Mouse (Mus musculus): ENCODE results near the gene Acad9. TPM values are rescaled to one million over a fixed set of nuclear protein-coding genes. Genes with fewer than 3 reads are reported as not detected.

The Acad9 gene
- 98.1 and 106 TPM in 2 replicates for polyA plus RNA-seq (2016; fragmentation: Nextera tagmentation; extraction: Ambion mirVana)

DNA sequence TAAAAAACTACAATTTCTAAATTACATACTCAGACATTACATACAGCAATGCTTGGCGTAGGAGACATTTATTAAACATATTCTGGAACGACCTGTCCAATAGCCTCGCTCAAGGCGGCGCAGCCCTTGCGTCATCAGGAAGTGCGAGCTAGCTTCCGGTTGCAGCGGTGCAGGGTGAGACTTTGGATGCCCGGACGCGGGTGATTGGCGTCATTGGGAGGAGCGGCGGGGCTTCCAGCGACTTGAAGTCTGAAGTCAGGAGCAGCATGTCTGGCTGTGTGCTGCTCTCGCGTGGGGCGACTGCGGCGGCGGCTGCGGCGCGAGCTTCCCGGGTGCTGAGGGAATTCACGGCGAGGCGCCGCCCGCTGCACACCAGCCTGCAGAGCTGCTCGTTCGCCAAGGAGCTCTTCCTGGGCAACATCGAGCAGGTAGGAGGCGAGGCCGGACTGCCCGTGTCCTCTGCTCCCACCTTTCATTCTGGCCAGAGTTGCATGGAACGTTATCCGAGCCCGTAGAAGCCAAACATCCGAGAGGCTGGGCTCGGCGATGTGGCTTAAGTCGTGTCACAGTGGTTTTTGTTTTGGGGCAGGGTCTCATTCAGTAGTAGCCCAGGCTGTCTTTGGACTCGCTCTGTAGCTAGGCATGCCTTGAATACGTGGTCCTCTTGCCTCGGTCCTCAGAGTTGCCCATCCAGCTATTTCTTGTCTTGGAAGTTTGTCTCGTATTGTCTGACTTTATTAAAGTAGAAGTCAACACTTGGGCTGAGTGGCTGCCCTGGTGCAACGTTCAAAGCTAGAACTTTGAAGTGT, at the start of gene Acad9:
Acad9 (plus strand) TSS at position 137 of the 809 bp plus-strand sequence.
- H3K4me1 ChIP-seq (replicated peaks), result peaks cover 15% of the 10 kb centered on the region
- WGBS, result under 1% methylated on average over 49 of the region's 49 CpGs
- peak within 1 kb of the TSS; percentile 85 for H3K9ac ChIP-seq (replicated peaks)
- peak; percentile 97 for ATAC-seq (ENCODE audit: insufficient number of reproducible peaks, insufficient read depth, low FRiP score, low TSS enrichment, low read depth)
- no peaks in the 10 kb centered on the region for H3K27me3 ChIP-seq
- H3K27ac ChIP-seq, result peak within 1 kb of the TSS; percentile 84
- H3K4me2 ChIP-seq, result peak within 1 kb of the TSS; percentile 83
- H3K9me3 ChIP-seq, result no peaks in the 10 kb centered on the region
- H3K36me3 ChIP-seq, result peaks cover 13% of the 10 kb centered on the region
- peak within 1 kb of the TSS; percentile 84 for H3K4me3 ChIP-seq (replicated peaks)

DNA sequence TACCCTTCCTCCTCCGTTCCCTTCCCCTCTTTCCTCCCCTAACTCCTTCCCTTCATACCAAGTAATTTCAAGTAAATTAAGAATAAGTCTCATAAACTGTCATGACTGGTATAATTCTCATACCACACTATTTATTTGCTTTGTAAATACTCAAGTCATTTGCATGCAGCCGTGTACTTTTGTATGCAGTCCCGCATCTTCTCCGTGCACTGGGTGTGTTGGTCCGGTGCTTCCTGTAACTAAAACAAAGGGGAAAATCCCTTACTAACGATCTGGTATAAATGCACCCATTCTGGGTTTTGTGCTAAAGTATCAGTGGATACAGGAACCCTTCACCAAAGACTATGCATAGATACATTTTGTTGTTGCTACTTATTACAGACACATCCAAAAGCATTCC, 40.0 kb upstream of the Acad9 start:
- no peak overlapping the region for H3K27ac ChIP-seq
- H3K27me3 ChIP-seq, result no peaks in the 10 kb centered on the region
- no peak overlapping the region for H3K4me3 ChIP-seq (replicated peaks)
- H3K4me2 ChIP-seq, result no peak overlapping the region
- no peaks in the 10 kb centered on the region for H3K4me1 ChIP-seq (replicated peaks)
- H3K9me3 ChIP-seq, result no peaks in the 10 kb centered on the region
- no peak for ATAC-seq (ENCODE audit: insufficient number of reproducible peaks, insufficient read depth, low FRiP score, low TSS enrichment, low read depth)
- WGBS, result 84% methylated on average over 6 of the region's 6 CpGs
- no peaks in the 10 kb centered on the region for H3K36me3 ChIP-seq
- H3K9ac ChIP-seq (replicated peaks), result no peak overlapping the region

DNA sequence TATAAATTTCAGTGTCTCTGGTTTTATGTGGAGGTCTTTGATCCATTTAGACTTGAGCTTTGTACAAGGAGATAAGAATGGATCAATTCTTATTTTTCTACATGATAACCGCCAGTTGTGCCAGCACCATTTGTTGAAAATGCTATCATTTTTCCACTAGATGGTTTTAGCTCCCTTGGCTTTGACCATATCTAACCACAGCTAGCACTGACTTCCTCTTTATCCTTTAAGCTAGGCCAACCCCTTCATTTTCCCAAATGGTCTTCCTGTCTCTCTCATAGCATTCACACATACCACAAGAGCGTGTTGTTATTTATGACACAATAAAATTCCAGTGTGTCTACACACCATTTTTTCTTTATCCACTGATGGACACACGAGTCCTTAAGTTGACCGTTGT, 35.8 kb upstream of the Acad9 start:
- Histone ChIP-seq H3K4me3 (replicated peaks) (no peak overlapping the region), H3K9ac (replicated peaks) (no peak overlapping the region), H3K36me3 (no peaks in the 10 kb centered on the region), H3K27ac (no peak overlapping the region), H3K4me1 (replicated peaks) (no peaks in the 10 kb centered on the region), H3K27me3 (no peaks in the 10 kb centered on the region), H3K4me2 (no peak overlapping the region), H3K9me3 (no peaks in the 10 kb centered on the region)
- no peak for ATAC-seq (ENCODE audit: insufficient number of reproducible peaks, insufficient read depth, low FRiP score, low TSS enrichment, low read depth)
- WGBS, result 85% methylated on average over 4 of the region's 4 CpGs

DNA sequence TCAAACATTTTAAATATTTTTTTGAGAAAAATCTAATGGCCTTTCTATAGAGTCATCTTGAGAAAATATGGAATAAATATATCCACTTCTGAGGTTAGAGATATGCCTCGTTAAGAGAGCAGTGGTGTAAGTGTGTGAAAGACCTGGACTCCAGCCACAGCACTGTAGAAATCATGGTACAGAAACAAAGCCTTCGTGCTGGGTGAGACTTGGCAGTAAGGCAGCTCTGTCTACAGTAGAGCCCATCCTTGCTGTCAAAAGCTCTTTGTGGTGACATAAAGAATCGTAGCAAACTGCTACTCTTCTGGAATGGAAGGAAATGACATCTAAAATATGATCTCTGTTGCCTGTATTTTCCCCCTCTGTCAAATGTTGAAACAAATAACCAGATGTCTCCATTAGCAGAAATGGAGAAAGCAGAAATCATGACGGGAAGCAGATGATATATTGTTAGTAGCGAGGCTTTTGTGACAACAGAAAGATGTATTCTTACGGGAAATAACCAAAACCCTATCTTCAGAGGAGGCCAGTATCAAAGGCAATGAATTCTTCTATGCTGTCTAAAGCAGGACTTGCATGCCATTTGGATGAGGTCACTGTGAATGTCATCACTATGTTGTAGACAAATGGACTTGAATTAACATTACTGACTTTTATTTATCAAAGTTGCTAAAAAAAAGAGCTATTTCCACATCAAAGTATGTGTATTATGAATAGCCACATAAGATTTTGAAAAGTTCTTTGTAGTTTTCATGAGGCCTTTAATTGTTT, 33.9 kb upstream of the Acad9 start:
- Histone ChIP-seq H3K4me1 (replicated peaks) (no peaks in the 10 kb centered on the region), H3K9me3 (no peaks in the 10 kb centered on the region), H3K27me3 (no peaks in the 10 kb centered on the region), H3K4me3 (replicated peaks) (no peak overlapping the region), H3K27ac (no peak overlapping the region), H3K9ac (replicated peaks) (no peak overlapping the region), H3K36me3 (no peaks in the 10 kb centered on the region), H3K4me2 (no peak overlapping the region)
- 71% methylated on average over 6 of the region's 6 CpGs for WGBS
- ATAC-seq (ENCODE audit: insufficient number of reproducible peaks, insufficient read depth, low FRiP score, low TSS enrichment, low read depth), result no peak

DNA sequence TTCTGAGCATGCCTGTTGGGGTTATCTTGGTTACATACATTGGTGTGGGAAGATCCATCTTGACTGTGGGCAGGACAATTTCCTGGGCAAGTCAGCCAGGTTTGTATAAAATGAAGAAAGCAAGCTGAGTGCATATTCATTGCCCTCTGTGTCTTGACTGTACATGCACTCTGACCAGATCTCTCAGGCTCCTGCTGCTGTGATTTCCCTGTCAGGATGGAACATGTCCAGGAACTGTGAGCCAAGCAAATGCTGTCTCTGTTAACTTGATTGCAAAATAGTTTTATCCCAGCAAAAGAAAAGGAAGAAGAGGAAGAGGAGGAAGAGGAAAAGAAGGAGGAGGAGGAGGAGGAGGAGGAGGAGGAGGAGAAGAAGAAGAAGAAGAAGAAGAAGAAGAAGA, 21.3 kb upstream of the Acad9 start:
- H3K9me3 ChIP-seq, result no peaks in the 10 kb centered on the region
- H3K4me2 ChIP-seq, result no peak overlapping the region
- H3K27ac ChIP-seq, result no peak overlapping the region
- H3K4me1 ChIP-seq (replicated peaks), result no peaks in the 10 kb centered on the region
- no peaks in the 10 kb centered on the region for H3K36me3 ChIP-seq
- no peak for ATAC-seq (ENCODE audit: insufficient number of reproducible peaks, insufficient read depth, low FRiP score, low TSS enrichment, low read depth)
- H3K4me3 ChIP-seq (replicated peaks), result no peak overlapping the region
- 0 out of 2 replicates have a peak, but pooled peaks cover 2% of the 10 kb centered on the region for H3K27me3 ChIP-seq
- no peak overlapping the region for H3K9ac ChIP-seq (replicated peaks)

DNA sequence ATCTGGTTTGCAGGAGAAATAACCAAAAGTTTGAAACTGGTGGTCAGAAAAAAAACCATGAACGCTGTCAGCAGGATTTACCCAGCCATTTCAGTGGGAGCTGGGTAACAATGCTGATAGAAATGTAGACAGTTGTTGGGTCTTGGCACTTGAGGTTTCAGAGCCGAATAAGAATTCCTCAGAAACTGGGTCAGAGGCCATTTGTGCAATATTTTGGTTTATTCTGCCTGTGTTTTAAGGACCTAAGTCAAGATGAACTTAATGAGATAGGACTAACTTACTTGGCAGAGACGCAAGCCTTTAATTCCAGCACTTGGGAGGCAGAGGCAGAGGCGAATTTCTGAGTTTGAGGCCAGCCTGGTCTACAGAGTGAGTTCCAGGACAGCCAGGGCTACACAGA, 20.7 kb upstream of the Acad9 start:
- no peak for ATAC-seq (ENCODE audit: insufficient number of reproducible peaks, insufficient read depth, low FRiP score, low TSS enrichment, low read depth)
- Histone ChIP-seq H3K27ac (no peak overlapping the region), H3K4me2 (no peak overlapping the region), H3K4me3 (replicated peaks) (no peak overlapping the region), H3K9ac (replicated peaks) (no peak overlapping the region), H3K27me3 (0 out of 2 replicates have a peak, but pooled peaks cover 2% of the 10 kb centered on the region), H3K4me1 (replicated peaks) (no peaks in the 10 kb centered on the region), H3K36me3 (no peaks in the 10 kb centered on the region), H3K9me3 (no peaks in the 10 kb centered on the region)
- 79% methylated on average over 4 of the region's 4 CpGs for WGBS

DNA sequence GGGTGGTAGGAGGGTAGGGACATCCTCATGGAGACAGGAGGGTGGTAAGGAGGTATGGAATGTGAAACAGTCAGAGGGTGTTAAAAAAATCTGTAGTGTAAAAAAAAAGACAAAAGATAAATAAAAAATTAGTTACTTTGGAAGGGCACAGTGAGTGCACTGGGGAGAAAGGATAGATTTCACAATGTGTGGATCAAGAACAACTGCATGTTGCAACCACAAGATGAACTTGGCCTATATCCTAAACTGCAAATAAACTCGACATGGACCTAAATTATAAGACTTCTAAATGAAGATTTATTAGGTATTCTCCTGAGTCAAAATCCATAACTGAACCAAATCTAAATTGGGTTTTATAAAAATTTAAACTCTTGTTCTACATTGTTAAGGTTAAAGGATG, 16.7 kb upstream of the Acad9 start:
- H3K9ac ChIP-seq (replicated peaks), result no peak overlapping the region

DNA sequence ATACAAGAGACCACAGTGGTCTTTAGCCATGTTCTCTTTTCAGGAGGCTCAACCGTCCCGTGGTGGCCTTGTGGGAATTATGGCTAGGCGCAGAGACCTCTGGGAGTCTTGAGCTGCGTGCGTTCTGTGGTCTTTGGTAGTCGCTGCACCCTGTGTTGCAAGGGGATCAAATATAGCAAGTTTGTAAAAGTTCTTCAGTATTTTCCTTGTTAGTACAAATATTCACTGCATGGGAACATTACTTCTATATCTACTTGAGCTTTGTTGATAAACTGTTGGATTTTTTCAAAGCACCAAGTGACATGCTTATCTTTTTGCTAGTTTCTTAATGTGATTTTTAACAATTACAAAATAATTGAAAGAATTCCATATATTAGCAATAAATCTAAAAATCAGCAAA, 12.3 kb upstream of the Acad9 start, which contains the start of gene Ccdc144b:
Ccdc144b (minus strand) TSS at position 101 of the 400 bp plus-strand sequence.
- no peaks in the 10 kb centered on the region for H3K36me3 ChIP-seq
- ATAC-seq (ENCODE audit: insufficient number of reproducible peaks, insufficient read depth, low FRiP score, low TSS enrichment, low read depth), result no peak
- no peak within 1 kb of the TSS for H3K4me2 ChIP-seq
- H3K9me3 ChIP-seq, result no peaks in the 10 kb centered on the region
- no peak within 1 kb of the TSS for H3K27ac ChIP-seq
- H3K4me1 ChIP-seq (replicated peaks), result no peaks in the 10 kb centered on the region
- no peak within 1 kb of the TSS for H3K9ac ChIP-seq (replicated peaks)
- H3K4me3 ChIP-seq (replicated peaks), result no peak within 1 kb of the TSS
- WGBS, result 94% methylated on average over 6 of the region's 6 CpGs
- no peaks in the 10 kb centered on the region for H3K27me3 ChIP-seq

More for the DNA sequence above, 16.7 kb upstream of the Acad9 start:
- WGBS, result 65% methylated on average over 1 of the region's 1 CpGs
- ATAC-seq (ENCODE audit: insufficient number of reproducible peaks, insufficient read depth, low FRiP score, low TSS enrichment, low read depth), result no peak
- H3K27ac ChIP-seq, result no peak overlapping the region
- no peak overlapping the region for H3K4me2 ChIP-seq
- no peak overlapping the region for H3K4me3 ChIP-seq (replicated peaks)
- no peaks in the 10 kb centered on the region for H3K4me1 ChIP-seq (replicated peaks)
- no peaks in the 10 kb centered on the region for H3K9me3 ChIP-seq
- 0 out of 2 replicates have a peak, but pooled peaks cover 2% of the 10 kb centered on the region for H3K27me3 ChIP-seq
- H3K36me3 ChIP-seq, result no peaks in the 10 kb centered on the region

DNA sequence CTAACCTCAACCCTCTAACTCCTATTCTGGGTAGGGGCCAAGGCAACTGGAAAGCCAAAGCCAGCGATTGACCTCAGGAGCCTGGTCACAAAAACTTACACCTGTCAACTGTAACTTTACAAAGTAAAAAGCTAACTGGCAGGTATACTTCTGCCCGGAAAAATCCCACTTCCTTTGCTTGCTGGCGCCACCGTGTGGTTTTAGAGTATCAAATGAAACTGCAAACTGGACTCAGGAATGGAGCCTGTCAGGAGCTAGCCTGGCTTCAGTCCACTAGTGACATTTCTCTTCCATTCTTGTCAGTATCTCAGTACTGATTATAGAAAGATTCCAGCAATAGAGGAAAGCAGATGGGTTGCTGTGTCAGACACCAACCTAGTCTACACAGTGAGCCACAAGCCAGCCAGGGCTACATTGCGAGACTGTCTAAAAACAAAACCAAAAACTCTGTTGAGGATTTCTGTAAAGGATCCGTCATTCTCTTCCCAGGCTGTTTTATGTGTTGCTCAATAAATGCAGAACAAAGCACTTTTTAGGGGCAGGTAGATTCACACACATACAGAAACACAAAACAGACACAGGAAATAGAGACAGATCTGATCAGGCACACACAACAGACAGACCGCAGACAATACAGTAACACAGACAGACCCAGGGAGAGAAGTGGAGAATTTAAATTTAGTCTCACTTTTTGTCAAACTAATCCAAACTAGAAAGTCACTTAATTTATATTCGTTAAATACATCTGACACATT, 5.5 kb upstream of the Acad9 start:
- H3K27me3 ChIP-seq, result peaks cover 3% of the 10 kb centered on the region; the same call in 1 of the 2 replicates
- no peak overlapping the region for H3K27ac ChIP-seq
- H3K9ac ChIP-seq (replicated peaks), result no peak overlapping the region
- H3K4me3 ChIP-seq (replicated peaks), result no peak overlapping the region
- H3K9me3 ChIP-seq, result no peaks in the 10 kb centered on the region
- no peak for ATAC-seq (ENCODE audit: insufficient number of reproducible peaks, insufficient read depth, low FRiP score, low TSS enrichment, low read depth)
- no peaks in the 10 kb centered on the region for H3K36me3 ChIP-seq
- H3K4me1 ChIP-seq (replicated peaks), result no peaks in the 10 kb centered on the region
- H3K4me2 ChIP-seq, result no peak overlapping the region
- 33% methylated on average over 8 of the region's 8 CpGs for whole genome bisulfite sequencing

DNA sequence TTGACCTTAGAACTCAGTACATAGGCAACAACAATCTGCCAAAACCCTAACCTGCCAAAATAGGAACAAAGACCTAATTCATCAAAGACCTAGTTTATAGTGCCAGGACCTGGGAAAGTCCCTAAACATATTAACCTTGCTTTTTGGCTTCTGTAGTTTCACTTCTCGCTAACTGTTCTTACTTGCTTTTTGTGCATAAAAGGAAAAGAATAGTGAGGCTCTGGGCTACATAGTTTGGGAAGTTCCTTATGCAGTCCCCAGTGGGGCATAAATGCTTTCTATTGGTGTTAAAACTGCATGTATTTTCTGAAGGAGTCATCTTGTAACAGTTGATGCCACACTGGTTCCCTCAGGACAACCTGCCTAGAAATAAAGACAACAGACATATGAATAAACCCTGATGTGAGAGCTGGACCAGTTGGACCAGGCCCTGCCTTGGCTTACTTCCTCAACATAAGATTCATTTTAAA, 1.2 kb upstream of the Acad9 start:
- Histone ChIP-seq H3K4me3 (replicated peaks) (no peak overlapping the region), H3K27me3 (peaks cover 3% of the 10 kb centered on the region; the same call in 1 of the 2 replicates), H3K9me3 (no peaks in the 10 kb centered on the region), H3K4me1 (replicated peaks) (peaks cover 15% of the 10 kb centered on the region), H3K9ac (replicated peaks) (no peak overlapping the region), H3K36me3 (no peaks in the 10 kb centered on the region; the same call in 1 of the 2 replicates), H3K4me2 (no peak overlapping the region), H3K27ac (no peak overlapping the region)
- 95% methylated on average over 1 of the region's 1 CpGs for WGBS
- no peak for ATAC-seq (ENCODE audit: insufficient number of reproducible peaks, insufficient read depth, low FRiP score, low TSS enrichment, low read depth)

DNA sequence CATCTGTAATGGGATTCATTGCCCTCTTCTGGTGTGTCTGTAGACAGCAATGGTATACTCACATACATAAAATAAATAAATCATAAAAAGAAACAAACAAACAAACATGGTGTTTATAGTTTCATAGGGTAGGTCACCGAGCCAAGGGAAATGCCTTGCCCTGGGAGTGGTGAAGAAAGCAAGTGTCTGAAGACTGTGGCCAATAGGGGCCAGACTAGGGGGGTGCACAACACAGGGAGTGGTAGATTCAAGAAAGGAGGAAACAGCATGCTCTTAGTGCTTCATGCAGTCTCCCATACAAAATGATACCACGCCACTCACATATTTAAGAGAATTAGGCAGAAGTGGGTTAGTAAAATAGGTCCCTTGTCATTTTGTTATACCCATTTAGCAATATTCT, 613 bp upstream of the Acad9 start:
- peaks cover 3% of the 10 kb centered on the region; the same call in 1 of the 2 replicates for H3K27me3 ChIP-seq
- peaks cover 15% of the 10 kb centered on the region for H3K4me1 ChIP-seq (replicated peaks)
- no peak for ATAC-seq (ENCODE audit: insufficient number of reproducible peaks, insufficient read depth, low FRiP score, low TSS enrichment, low read depth)
- H3K27ac ChIP-seq, result no peak overlapping the region
- peak overlapping the region; percentile 83 for H3K4me2 ChIP-seq
- WGBS, result 99% methylated on average over 2 of the region's 2 CpGs
- H3K4me3 ChIP-seq (replicated peaks), result peak overlapping the region; percentile 84
- peaks cover 4% of the 10 kb centered on the region for H3K36me3 ChIP-seq
- no peaks in the 10 kb centered on the region for H3K9me3 ChIP-seq
- H3K9ac ChIP-seq (replicated peaks), result no peak overlapping the region

All from limb, embryonic 12.5 days (tissue).